Mouse (Mus musculus) layer of hippocampus, postnatal 10 days (tissue): ENCODE data around the gene Aim2. TPM values are rescaled to one million over a fixed set of nuclear protein-coding genes. Genes with fewer than 3 reads are reported as not detected.

ENCODE experiments used
- DNase-seq, 2 experiments: peaks; one replicate each; pipeline ENCODE4 v3.0.0; 2021; ENCODE audit warnings: low spot score in 2 of 2
- total RNA-seq, 2 experiments: library from RNA; stranded (reverse); gene quantifications; 2 replicates each; pipeline ENCODE4 v1.2.3; 2021

Gene Aim2
- total RNA-seq, 2 experiments from 2014 or later = 3.5 to 5.4 TPM

- no peak for DNase-seq
Measured at GRCm38 (mm10) chr1:173345112-173345511, 5.6 kb upstream of the Aim2 start.

DNA sequence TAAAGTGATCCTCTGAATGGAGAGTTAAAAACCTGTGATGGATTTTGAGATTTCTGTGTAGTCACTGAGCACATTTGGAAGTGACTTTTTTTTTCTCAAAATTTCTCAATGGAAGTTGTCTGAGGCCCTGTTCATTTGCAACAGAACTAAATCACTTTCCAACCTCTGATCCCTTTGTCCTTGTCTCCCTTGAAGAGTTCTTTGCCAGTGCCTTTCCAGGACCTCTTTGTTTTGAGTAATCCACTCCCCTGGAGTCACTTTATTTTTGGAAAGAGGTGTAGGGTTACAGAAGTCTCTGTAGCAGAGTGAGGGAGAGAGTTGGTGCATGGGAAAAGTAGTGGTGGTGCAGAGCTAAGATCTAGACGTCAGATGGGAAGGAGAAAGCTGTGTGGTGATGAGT is 2.2 kb upstream of the Aim2 start:
- DNase-seq = no peak

DNA sequence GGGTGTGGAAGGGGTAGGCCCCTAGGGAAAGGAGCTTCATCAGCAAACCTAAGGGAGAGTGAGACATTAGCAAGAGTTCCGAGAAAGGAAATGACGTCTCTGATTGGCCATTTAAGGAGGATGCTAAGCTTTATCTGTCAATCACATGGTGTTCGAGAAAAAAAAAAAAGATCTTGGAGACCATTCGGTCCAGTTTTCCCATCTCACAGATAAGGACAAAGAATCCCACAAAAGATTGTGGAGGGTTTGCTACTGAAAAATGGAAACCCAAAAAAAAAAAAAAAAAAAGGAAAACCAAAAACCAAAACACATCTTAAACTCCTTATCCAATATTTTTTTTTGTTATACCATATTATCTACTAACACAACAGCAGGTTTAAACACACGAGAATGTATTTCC is 1.5 kb upstream of the Aim2 start:
- no peak for DNase-seq

- peak; percentile 64 to 70 for DNase-seq
Measured at GRCm38 (mm10) chr1:173349946-173350345, 733 bp upstream of the Aim2 start.

DNA sequence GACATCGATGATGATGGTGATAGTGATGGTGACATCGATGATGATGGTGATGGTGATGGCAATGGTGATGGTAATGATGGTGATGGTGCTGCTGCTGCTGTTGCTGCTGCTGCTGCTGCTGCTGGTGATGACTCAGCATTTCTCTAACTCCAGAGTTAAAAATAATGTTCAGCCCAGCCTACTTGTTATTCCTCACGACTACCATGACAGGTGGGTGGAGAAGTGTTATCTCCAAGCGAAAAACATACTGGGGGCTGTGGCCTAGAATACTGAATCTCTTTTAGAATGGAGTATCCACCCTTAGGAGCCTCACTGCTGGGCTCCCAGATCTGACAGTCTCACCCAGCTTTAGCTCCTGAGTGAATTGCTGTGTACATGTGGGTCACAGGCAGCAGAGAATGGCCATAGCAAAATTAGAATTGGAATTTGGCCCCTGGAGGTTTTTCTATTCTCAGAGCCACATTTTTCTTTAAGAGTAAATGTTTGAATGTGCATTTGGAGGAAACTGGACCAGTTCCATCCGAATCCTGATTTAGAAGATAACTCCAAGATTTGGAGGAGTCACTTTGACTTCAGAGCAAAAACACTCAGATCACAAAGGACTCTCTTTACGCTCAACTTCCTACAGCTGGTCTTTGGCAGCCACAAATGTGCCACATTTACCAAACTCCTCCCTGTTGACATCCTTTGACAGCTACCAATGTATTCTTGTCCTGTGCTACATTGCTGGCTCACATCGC is 4.6 kb downstream of the Aim2 start:
- no peak for DNase-seq

DNA sequence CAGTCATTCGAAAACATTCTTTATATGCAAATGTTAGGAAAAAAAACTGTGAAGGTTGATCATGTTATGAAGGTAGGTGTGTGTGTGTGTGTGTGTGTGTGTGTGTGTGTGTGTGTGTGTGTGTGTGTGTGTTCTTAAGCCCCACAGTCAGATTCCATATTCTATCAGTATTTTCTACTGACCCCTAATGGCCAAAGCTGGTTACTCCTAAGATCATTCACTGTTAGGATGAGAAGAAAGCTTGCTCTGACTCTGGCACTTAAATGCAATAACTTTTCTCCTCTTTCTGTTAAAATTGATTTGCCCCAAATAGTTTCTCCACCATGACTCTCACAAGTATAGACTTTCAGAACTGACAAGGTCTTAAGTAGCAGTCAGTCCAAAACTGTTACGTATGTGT is 6.0 kb downstream of the Aim2 start:
- no peak for DNase-seq

GRCm38 (mm10) chr1:173357799-173358198 is 7.1 kb downstream of the Aim2 start:
- peak in 1 of 2 experiments; percentile 44 for DNase-seq

DNA sequence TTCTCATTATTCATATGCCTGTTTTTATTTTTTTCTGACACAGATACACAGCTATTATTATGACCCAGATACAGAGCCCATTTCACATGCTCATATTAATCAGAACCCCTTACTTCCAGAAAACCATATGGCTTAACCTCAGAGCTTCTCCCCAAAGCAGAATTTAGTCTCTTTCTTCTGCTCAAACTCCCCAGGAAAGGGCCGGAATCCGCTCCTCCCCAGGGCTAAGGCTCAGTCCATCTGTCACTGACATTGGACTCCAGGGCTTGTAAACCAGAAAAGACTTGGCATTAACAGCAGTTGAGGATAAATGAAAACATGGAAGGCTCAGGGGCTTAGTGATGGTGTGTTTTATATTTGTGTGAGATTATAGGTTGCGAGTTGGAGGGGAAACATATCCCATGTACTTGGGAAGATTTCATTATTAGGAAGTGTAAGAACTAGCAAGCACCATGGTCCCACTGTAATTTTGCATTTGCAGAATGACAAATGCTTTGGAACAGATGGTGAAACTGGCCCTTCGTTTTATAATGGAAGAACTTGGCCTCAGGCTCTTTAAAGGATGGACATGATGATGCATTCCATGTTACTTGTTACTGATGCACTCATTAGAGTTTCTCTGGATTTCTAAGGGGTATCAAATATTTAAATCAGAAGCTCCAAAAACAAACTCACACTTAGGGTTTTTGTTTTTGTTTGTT is 9.1 kb downstream of the Aim2 start:
- no peak for DNase-seq

DNA sequence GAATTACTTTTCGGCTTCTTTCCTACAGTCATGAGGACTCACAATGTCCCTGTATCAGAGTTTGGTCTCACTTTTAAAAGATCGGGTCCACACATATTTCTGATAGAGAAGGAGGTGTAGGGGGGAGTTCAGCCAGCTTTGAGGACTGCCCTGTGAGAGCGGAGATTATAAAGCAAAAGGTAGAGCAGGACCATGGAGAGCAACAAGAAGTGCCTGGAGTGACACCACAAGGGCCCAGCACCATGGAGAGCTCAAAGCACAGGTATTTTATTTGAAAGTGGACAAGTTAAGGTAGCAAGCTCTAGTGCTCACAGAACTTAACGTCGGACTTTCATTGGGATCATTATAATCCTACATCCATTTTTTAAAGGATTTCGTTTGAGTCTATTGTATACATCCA is 11.0 kb downstream of the Aim2 start:
- DNase-seq = no peak

DNA sequence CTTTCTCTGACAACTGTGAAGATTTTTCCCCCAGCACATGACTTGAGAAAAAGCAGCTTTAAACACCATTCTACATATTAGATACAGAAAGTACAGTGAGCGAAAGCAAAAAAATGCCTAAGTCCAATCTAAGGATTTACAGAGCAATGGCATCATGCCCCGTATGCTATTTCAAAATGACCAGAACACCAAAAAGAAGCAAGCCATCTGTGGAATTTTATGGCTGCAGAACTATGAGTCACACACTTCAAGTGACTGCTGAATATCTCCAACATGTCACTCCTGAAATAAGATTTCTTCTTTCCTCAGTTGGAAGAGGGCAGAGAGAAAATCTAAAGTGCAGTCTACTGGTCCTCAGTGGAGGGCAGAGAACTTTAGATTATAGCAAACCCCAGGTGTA is 12.8 kb downstream of the Aim2 start:
- no peak for DNase-seq

- DNase-seq = no peak
Measured at GRCm38 (mm10) chr1:173364125-173364800, 13.6 kb downstream of the Aim2 start.

DNA sequence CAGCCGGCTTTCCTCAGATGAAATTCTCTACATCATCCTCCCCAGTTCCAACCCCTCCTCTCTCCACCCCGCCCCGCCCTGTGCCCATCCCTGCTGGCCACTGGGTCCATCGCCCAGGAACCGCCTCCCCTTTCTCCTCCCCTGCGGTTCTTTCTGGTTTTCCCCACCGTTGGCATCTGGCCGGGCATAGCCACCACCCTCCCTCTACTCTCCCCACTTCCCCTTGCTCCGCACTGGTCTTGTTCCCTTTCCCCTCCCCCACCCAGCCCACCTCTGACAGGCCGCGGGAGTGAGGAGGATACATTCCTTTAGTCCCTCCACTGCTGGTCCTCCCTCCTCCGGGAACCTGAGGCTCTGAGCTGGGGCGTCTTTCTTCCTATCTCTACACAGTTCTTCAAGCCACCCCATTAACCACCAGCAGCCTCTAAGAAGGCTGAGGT is 15.3 kb downstream of the Aim2 start:
- no peak for DNase-seq

DNA sequence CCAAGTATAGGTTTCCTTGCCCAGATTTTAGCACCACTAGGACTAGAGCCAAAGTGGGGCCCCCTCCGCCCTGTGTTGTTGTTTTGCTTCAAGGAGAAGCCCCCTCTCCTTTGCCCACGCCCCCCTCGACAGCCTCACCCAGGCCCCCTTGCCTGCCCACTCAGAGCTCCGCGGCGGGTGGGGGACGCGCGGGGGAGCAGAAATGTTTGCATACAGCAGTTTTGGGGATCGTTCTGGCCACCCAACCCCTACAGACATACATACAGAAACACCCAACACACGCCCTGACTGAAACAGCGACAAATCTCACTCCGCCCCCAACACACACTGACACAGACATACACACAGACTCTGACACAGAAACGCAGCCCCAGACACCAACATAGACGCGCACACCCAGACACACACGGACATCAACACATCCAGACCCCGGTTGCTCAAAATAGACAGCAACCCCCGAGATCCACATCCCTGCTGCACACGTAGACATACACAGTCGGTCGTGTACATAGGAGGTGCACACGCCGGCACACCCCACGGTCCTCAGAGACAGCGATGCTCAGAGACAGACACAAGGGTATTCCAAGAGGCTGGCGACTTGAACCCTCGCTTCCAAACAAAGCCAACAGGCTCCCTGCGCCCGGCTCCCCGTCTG is 16.1 kb downstream of the Aim2 start:
- peak; percentile 28 to 50 for DNase-seq

DNA sequence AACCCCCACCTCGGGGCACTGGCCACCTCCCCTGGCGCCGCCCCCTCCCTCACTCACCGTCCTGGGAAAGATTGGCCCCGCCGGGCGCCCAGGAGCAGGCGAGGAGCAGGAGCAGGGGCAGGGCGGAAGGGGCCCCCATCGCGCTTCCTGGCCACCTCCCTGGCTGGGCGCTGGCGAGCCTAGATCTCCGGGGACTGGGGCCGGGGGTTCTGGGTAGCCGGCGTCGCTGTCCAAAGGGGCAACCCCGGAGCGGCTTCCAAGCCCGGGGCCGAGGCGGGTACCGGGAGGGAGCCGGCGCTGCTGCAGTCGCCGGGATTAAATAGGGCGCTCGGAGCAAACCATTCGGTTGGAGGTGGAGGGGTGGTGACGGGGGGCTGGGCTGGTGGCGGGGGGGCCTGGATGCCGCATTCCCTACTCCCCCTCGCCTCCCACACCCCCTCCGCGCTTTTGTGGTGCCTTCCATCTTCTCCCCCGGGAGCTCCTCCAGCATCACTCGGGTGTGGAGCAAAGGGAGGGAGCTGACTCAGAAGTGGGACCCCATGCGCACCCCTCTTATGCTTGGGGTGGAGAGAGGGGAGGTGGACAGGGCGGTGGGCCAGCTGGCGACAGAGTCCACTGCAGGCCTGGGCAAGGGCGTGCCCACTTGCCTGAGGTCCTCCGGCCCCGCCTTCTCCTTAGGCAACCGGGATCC is 16.8 kb downstream of the Aim2 start, which contains the start of gene Cadm3:
Cadm3 (minus strand) TSS at position 340 of the 691 bp plus-strand sequence.
- DNase-seq = peak; percentile 85 to 87

DNA sequence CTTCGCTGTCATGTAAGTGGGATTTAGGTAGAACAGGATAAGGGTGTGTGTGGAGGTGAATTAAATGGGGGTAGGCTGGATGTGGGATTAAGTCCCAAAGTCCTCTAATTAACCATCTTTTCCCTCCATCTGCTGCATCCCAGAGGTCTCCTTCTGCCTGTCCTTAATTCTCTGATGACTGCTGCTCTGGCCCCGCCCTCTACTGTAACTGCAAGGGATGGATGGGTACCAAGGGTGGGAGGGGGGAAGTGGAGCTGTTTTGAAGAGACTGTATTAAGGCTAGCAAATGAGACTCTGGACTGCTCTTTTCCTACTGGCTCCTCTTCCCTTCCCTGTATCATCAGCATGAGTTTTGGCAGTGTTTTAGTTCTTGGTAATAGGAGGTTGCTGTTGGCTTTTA is 18.9 kb downstream of the Aim2 start:
- DNase-seq = no peak

DNA sequence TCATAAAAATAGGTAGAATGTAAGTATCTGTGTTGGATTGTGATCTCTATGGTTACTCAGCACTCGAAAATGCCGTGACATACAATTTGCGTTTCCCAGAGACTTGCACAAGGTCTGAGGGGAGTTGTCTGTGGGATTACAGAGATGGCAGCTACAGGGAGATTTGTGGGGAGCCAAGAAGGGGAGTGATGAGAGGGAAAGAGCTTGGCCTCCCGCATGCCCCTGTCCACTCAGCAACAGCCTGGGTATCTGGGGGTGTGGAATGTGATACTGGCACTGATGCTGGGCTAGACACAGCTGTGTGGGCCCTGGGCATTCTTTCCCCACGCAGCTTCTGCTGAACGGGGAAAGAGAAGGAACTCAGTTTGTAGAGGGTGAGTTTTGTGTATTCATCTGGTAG is 19.8 kb downstream of the Aim2 start:
- no peak for DNase-seq

- DNase-seq = no peak
Measured at GRCm38 (mm10) chr1:173371586-173371985, 20.9 kb downstream of the Aim2 start.

DNA sequence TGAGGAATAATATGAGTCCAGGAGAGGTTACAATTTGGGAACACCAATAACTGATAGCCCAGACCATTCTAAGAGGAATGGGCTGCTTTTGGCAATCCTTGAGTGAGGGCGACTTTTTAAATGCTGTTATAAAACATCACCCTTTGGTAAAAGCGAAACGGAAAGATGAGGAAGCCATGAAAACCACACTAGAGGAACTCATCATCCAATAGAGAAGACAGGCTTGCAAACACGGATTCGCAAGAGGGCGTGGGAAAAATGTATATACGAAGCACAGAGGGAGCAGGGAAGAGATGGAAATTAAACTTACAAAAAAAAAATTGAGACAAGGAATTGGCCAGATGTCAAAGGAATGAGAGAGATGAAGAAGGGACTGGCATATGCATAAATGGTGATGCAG is 23.3 kb downstream of the Aim2 start:
- no peak for DNase-seq

DNA sequence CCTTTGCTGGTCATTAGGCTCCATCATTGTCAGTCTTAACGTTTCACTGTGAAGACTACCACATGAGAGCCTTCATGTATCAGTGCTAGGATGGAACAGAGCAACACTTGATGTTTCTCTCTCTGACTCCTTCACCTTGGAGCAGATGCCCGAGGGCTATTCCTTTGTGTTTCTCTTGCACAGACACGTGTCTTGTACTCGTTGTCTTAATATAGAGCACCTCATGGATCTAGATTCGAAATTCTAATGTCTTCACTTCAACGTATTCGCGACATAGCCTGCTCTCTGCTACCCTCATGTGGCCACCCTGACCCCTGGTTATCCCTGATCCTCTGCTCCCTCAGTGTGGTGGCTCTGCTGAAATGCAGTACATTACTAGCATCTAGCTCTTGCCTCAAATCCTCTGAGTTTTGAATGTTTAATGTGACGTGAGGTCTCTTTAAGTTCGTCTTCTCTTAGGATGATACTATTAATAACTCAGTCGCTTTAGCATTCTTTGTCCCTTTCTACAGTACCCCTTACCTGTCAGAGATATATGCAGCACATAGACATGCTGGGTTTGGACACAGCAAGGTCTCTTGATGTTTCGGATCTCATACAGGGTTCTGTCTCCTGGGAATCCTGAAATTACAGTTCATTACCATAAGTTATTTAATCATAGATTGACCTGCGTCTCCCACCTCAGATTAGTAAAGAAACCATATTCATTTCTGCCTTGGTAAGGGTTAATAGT is 26.9 kb downstream of the Aim2 start:
- peak; percentile 85 for DNase-seq

DNA sequence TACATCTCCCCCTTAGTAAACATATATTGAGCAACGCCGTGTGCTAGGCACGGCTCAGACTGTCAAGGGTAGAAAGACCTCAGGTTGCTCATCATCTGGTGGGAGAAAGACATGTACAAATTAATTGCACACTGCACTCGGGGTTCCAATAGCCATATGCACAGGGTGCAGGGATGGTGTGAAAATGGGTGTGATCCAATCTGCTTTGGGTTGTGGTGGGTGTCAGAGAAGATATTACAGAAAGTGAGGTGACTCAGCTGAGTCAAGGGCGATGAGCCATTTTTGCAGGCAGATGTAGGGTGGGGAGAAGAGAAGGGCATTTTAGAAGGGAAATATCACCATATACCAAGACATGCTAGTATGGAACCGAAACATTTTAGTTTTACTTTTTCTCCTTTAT is 30.8 kb downstream of the Aim2 start:
- DNase-seq = no peak
